Mouse (Mus musculus): ENCODE results near the gene Fam171a1. TPM values are rescaled to one million over a fixed set of nuclear protein-coding genes. Genes with fewer than 3 reads are reported as not detected.
A peak's percentile ranks its signal among the peaks of the same experiment; 100 is the strongest.
"Not testable (repeated sequence)": the region's sequence is repeated elsewhere in the genome, so short reads cannot be mapped to it uniquely, and the experiment has no call there.

Gene Fam171a1
- total RNA-seq (2022): 1 to 10 TPM; 2.3 to 2.9 (median 2.7) TPM

GRCm38 (mm10) chr2:3113866-3114265, at the start of gene Fam171a1:
TSS of gene Fam171a1 (plus strand) at chr2:3114224.
- no peak for DNase-seq (ENCODE audit: low spot score in 2 of 2)

DNA sequence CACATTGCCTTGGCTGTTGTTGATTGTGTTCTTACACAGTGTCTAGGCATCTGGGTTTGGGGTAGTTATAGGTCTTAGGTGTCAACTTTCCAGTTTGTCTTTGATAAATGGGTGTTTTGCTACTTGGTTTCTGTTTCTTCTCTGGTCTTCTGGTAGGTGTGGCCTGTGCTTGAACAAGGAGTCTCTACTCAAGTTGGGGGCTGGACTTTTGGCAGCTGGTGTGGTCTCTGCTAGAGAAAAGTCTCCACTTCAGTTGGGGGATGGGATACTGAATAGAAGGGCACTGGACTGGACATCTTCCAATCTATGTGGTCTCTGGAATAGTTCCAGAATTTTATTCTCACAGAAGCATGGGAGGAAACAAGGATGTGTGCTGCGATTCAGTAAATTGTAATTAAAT, 44.9 kb upstream of the Fam171a1 start:
- DNase-seq (ENCODE audit: low spot score in 2 of 2): no peak

- DNase-seq (ENCODE audit: low spot score in 2 of 2): not testable (repeated sequence)
Observed at GRCm38 (mm10) chr2:3088361-3088760, 25.7 kb upstream of the Fam171a1 start.

DNA sequence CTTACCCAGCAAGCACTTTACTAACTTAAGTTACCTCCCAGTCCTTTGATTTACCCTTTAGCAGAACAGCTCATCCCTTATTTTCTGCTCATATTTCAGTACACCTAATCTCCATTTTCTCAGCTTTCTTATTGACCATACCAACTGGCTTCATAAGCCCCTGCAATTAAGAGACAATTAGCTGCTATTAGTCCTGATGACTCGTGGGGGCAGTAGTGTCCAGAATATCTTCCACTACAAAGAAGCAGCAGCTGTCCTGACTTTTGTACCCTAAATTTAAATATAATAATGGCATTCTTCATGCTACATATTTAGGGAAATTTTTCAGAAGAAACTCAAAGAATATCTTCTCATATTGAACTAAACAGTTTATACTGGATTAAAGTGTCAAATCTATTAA, 24.8 kb upstream of the Fam171a1 start:
- DNase-seq (ENCODE audit: low spot score in 2 of 2): no peak

GRCm38 (mm10) chr2:3096101-3096500, 17.9 kb upstream of the Fam171a1 start:
- DNase-seq (ENCODE audit: low spot score in 2 of 2): no peak

GRCm38 (mm10) chr2:3099971-3100370, 14.1 kb upstream of the Fam171a1 start:
- no peak for DNase-seq (ENCODE audit: low spot score in 2 of 2)

- DNase-seq (ENCODE audit: low spot score in 2 of 2): no peak
Observed at GRCm38 (mm10) chr2:3101292-3101957, 12.6 kb upstream of the Fam171a1 start.

DNA sequence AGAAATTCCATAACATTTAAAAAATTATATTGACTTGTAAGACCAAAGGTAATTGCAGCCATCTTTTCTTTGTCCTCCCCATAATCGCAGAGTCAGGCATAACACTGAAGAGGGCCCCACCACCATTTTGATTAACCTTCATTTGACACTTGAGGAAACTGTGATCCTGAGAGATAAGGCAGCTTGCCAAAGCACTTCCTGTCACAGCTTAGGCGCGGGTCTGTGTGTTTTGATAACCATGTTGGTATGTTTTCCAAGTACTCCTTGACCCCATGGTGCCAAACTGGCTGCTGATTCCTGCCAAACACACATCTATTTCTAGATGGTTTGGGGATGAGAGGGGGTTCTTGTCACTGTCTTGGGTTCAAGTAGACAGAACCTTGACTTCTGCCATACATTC, 11.7 kb upstream of the Fam171a1 start:
- no peak for DNase-seq (ENCODE audit: low spot score in 2 of 2)

DNA sequence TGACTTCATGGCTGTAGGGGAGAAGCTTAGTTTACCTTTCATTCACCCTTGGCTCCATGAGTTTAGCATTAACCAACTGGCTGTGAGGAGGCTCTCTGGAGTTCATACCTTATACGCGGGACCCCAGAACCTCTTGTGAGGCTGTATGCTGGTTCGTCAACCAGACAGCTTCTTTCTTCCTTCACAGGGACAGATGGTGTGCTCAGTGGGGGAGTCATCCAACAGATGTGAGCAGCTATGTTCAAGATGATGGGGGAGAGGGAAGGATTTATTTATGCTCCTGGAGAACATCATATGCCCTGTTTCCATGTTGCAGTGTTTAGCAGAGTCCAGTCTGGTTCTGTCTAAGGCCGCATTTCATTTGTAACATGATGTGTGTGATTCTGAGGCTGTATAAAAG, 6.6 kb upstream of the Fam171a1 start:
- DNase-seq (ENCODE audit: low spot score in 2 of 2): no peak

DNA sequence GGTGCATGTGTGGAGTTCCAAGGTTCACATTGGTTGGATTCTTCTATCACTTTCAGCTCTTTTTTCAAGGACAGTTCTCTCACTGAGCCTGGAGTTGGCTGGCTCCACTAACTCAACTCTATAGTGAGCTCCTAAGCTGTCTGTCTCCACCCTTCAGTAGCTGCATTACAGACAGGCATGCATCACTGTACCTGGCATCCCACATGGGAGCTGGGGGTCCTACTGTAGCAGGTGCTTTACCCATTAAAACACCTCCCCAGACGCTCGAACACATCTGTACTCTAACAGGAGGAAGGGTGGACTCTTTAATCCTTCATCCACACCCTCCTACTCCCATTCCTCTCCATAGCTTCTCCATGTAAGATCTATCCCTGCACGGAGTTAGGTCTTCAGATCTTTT, 5.6 kb upstream of the Fam171a1 start:
- DNase-seq (ENCODE audit: low spot score in 2 of 2): no peak

- no peak for DNase-seq (ENCODE audit: low spot score in 2 of 2)
Observed at GRCm38 (mm10) chr2:3108834-3109233, 5.2 kb upstream of the Fam171a1 start.

DNA sequence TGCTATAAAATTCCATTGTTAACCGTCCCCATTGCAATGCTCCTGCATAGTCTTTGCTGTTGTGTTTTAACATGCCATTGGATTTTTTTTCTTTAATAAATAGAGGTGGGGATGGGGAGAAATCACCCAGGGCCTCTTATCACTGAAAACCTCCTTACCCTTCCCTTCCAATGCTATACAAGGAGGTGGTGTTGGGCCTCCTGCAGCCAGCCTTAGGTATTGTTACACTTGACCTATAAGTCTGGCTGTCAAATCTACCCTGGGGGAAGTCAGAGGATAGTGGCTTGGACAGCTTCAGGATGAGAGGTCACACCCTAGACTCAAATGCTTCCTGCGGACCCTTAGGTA, 3.8 kb downstream of the Fam171a1 start:
- no peak for DNase-seq (ENCODE audit: low spot score in 2 of 2)

- peak; percentile 71 for DNase-seq (ENCODE audit: low spot score in 2 of 2)
Observed at GRCm38 (mm10) chr2:3118203-3118941, 4.3 kb downstream of the Fam171a1 start.

- no peak for DNase-seq (ENCODE audit: low spot score in 2 of 2)
Observed at GRCm38 (mm10) chr2:3118969-3119368, 4.9 kb downstream of the Fam171a1 start.

DNA sequence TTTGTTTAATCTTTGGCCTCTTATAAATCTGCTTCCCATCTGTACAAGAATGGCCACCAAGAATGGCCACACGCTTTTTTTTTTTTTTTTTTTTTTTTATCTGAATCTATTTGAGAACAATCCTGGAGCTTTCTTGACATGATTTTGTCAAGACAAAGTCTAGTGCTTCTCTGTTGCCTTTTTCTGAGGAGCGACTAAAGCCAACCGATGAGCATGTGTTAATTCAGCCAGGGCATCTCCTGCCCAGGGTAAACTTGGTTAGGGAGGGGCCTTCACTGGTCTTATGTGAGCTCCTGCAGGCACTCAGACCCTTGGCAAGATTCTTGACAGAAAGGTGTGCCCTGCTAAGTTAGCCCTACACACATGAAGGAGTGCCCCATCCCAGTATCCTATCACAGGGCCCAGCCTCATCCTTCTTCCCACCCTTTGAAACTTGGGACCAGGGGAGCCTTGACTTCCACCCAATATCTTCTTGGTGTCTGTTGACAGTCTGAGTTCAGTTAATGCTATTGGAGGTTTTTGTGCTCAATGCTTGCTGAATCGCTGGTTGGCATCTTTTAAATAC, 5.4 kb downstream of the Fam171a1 start:
- DNase-seq (ENCODE audit: low spot score in 2 of 2): no peak

DNA sequence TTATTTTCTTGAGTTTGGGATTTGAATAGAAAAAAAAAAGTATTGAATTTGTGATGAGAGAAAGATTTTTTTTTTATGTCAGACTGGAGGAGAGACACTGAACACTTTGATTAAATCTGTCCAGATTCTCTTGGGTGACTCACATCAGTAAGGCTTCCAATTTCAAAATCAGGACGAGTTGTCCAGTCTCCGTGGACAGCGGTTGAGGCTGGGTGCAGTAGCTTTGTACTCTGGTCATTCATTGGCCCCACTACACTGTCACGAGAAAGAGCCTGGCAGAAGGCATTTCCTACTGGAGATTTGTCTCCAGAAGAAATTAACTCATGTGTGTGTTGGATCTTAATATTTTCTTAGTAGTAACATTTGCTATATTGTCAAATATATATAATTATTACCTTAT, 8.5 kb downstream of the Fam171a1 start:
- no peak for DNase-seq (ENCODE audit: low spot score in 2 of 2)

GRCm38 (mm10) chr2:3127256-3127883, 13.3 kb downstream of the Fam171a1 start:
- DNase-seq (ENCODE audit: low spot score in 2 of 2): no peak

- DNase-seq (ENCODE audit: low spot score in 2 of 2): no peak
Observed at GRCm38 (mm10) chr2:3128344-3128871, 14.4 kb downstream of the Fam171a1 start.

- DNase-seq (ENCODE audit: low spot score in 2 of 2): no peak
Observed at GRCm38 (mm10) chr2:3128910-3129309, 14.9 kb downstream of the Fam171a1 start.

DNA sequence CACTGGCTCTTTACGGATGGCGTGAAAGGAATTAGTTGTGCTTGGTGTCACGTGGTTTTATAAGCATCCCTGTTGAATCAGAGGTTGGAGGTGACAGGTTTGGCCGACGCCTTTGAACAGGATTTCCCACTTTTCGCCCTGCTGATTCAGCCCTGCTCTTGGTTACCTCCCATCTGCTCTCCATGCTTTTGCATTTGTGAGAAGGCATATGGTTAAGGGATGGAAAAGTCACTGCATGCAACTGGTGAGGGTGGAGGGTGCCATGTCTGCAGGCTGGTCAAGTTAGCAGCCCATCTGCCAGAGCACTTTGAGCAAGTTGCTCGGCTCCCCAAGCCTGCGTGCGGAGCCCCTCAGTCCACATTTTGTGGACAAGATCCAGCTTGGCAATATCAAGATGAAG, 18.4 kb downstream of the Fam171a1 start:
- DNase-seq (ENCODE audit: low spot score in 2 of 2): no peak

DNA sequence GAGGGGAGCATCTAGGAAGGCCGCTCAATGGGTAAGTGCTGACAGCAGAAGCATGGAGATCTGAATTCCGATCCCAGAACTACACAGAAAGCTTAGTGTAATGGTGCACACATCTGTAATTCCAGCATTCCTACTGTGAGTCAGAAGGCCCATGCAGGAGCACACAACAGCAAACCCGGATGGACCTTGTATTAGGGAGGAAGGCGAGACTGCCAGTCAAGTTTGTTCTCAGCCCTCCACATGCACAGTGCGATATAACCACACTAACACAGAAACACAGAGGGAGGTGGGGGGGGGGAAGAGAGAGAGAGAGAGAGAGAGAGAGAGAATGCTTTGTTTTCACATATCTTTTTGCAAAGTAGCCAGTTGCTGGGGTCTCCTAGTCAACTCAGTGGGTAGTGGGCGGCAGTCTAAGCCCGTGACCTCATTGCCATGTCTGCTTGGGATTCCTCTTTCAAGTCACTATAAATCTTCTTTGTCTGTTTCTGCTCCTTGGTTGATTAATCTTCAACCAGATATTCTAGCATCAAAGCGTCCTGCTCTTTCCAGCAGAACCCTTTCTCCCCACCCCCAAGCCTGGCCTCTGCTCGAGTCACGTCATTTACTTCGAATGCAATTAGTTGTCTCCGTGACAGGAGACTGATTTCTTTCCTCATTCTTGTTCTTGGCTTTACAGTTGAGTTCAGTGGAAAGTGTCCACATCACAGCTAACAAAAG, 20.7 kb downstream of the Fam171a1 start:
- no peak for DNase-seq (ENCODE audit: low spot score in 2 of 2)

- DNase-seq (ENCODE audit: low spot score in 2 of 2): no peak
Observed at GRCm38 (mm10) chr2:3135297-3135684, 21.3 kb downstream of the Fam171a1 start.
